Mouse (Mus musculus): ENCODE results near the gene Tbc1d8. TPM values are rescaled to one million over a fixed set of nuclear protein-coding genes. Genes with fewer than 3 reads are reported as not detected.

Tbc1d8 gene
- total and polyA plus RNA-seq, 3 experiments, result 5.2 to 6.3 (median 6.1) TPM

DNA sequence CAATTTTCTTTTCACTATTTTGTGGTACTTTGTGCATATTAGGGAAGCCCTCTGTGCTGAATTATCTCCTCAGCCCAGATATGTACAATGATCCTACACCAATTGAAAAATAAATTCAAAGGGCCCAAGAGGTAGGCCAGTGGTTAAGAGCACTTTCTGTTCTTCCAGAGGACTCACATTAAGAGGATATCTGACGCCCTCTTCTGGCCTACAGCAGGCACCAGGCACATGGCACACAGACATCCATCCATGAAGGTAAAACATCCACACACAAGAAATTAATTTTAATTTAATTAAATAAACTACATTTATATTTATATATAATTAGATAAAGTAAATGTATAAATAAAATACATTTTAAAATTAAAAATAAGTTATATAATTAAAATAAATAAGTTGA, 25.7 kb upstream of the Tbc1d8 start:
- no peaks in the 10 kb centered on the region for H3K27me3 ChIP-seq (ENCODE audit: control insufficient read depth, insufficient read depth, low read length)
- no peak overlapping the region for H3K9ac ChIP-seq (ENCODE audit: low read depth, low read length)
- H3K27ac ChIP-seq, result no peak overlapping the region
- H3K36me3 ChIP-seq (ENCODE audit: control insufficient read depth, insufficient read depth, low read length), result no peaks in the 10 kb centered on the region
- no peak for DNase-seq
- no peak overlapping the region for H3K4me3 ChIP-seq
- 9% methylated on average over 1 of the region's 1 CpGs for WGBS
- no peak for TF ChIP-seq POLR2A (IDR thresholded peaks at IDR 0.05; ENCODE audit: insufficient read depth, low read depth, low read length)
- peak; percentile 81 for TF ChIP-seq CTCF (IDR thresholded peaks at IDR 0.05)
- no peak for TF ChIP-seq EP300 (IDR thresholded peaks at IDR 0.05; ENCODE audit: insufficient read depth, low read depth, low read length)
- intact Hi-C loops (cut with DNase I), result loop anchor here (1.0 kb wide), 1 partner anchor 112 kb away; no protein-coding TSS in a partner anchor
- H3K79me2 ChIP-seq (replicated peaks; ENCODE audit: control insufficient read depth, insufficient read depth, low read length), result no peaks in the 10 kb centered on the region
- no peaks in the 10 kb centered on the region for H3K4me1 ChIP-seq (ENCODE audit: control insufficient read depth, insufficient read depth, low read length)

DNA sequence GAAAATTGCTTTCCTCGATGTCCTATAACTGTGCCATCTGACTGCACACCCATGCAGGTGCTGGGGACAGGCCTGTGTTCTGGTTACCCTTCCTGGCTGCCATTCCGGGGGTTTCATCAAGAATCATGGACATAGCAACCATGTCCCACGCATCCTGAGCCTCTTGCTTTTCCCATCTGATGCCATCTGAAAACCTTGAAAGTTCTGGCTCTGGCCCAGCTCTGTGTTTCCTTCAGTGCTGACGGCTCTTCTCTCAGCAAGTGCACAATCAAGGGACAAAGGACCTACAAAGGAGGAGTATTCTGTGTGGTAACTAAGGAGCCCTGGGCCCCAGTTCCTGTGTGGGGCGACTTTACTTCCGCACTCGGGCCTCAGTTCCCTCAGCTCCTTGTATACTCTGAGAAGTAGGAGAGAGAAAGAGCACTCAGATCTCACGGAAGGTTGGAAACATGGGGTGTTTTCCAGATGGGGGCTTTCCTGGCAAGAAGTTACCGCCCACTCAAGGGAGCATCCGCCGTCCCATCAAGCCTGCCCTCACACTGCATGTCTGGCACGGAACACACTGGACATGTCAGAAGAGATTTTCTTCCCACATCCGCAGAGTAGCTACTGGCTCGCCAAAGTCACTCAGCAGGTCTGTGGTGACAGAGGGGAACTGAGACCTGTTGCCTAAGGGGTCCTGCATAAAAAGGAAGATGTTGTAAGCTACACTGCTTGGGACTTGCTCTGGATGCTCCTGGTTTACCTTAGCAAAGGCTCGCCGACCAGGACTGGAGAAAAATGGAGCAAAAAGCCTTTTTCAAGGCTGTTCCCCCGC, 24.5 kb upstream of the Tbc1d8 start:
- intact Hi-C loops (cut with DNase I), result no loop called here
- Histone ChIP-seq H3K79me2 (replicated peaks; ENCODE audit: control insufficient read depth, insufficient read depth, low read length) (no peaks in the 10 kb centered on the region), H3K27ac (no peak overlapping the region), H3K27me3 (ENCODE audit: control insufficient read depth, insufficient read depth, low read length) (no peaks in the 10 kb centered on the region), H3K4me3 (no peak overlapping the region), H3K36me3 (ENCODE audit: control insufficient read depth, insufficient read depth, low read length) (no peaks in the 10 kb centered on the region), H3K9ac (ENCODE audit: low read depth, low read length) (no peak overlapping the region), H3K4me1 (ENCODE audit: control insufficient read depth, insufficient read depth, low read length) (no peaks in the 10 kb centered on the region)
- 70% methylated on average over 17 of the region's 17 CpGs for WGBS
- no peak for TF ChIP-seq POLR2A (IDR thresholded peaks at IDR 0.05; ENCODE audit: insufficient read depth, low read depth, low read length)
- no peak for TF ChIP-seq CTCF (IDR thresholded peaks at IDR 0.05)
- no peak for TF ChIP-seq EP300 (IDR thresholded peaks at IDR 0.05; ENCODE audit: insufficient read depth, low read depth, low read length)
- DNase-seq, result peak in 1 of 2 experiments; percentile 37

DNA sequence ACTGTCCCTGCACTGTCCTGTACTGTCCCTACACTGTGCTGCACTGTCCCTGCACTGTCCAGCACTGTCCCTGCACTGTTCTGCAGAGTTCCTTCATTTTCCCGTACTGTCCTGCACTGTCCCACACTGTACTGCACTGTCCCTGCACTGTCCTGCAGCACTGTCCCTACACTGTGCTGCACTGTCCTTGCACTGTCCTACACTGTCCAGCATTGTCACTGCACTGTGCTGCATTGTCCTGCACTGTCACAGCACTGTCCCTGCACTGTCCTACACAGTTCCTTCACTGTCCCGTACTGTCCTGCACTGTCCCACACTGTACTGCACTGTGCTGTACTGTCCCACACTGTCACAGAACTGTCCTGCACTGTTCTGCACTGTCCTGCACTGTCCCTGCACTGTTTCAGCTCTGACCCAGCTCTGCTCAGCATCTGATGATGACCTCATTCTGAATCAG, 21.0 kb upstream of the Tbc1d8 start:
- TF ChIP-seq CTCF (IDR thresholded peaks at IDR 0.05) (no peak), EP300 (IDR thresholded peaks at IDR 0.05; ENCODE audit: insufficient read depth, low read depth, low read length) (no peak), POLR2A (IDR thresholded peaks at IDR 0.05; ENCODE audit: insufficient read depth, low read depth, low read length) (no peak)
- intact Hi-C loops (cut with DNase I), result no loop called here
- H3K4me3 ChIP-seq, result no peak overlapping the region
- H3K9ac ChIP-seq (ENCODE audit: low read depth, low read length), result no peak overlapping the region
- 65% methylated on average over 2 of the region's 2 CpGs for WGBS
- no peak for DNase-seq
- H3K36me3 ChIP-seq (ENCODE audit: control insufficient read depth, insufficient read depth, low read length), result no peaks in the 10 kb centered on the region
- H3K79me2 ChIP-seq (replicated peaks; ENCODE audit: control insufficient read depth, insufficient read depth, low read length), result no peaks in the 10 kb centered on the region
- no peaks in the 10 kb centered on the region for H3K4me1 ChIP-seq (ENCODE audit: control insufficient read depth, insufficient read depth, low read length)
- H3K27me3 ChIP-seq (ENCODE audit: control insufficient read depth, insufficient read depth, low read length), result no peaks in the 10 kb centered on the region
- no peak overlapping the region for H3K27ac ChIP-seq

DNA sequence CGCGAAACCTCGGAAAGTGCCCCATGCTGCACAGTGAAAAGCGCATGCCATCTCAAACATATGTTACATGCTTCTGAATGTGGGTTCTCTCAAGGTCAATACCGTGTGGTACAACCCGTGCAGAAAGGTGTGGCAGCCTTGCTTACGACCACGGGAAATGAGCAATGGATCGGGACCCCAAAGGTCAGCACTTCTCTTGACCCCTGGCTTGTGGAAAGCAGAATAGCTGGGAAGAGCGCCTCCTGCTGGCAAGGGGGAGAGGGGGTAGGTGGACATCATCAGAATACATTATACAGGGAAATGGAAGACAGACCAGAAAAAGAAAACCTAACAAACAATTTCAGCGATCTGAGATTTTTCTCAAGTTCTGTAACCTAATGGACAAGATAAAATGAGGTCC, 19.2 kb upstream of the Tbc1d8 start:
- DNase-seq, result no peak
- H3K4me3 ChIP-seq, result no peak overlapping the region
- H3K79me2 ChIP-seq (replicated peaks; ENCODE audit: control insufficient read depth, insufficient read depth, low read length), result no peaks in the 10 kb centered on the region
- TF ChIP-seq CTCF (IDR thresholded peaks at IDR 0.05) (peak; percentile 47), POLR2A (IDR thresholded peaks at IDR 0.05; ENCODE audit: insufficient read depth, low read depth, low read length) (no peak)
- no peaks in the 10 kb centered on the region for H3K36me3 ChIP-seq (ENCODE audit: control insufficient read depth, insufficient read depth, low read length)
- H3K27me3 ChIP-seq (ENCODE audit: control insufficient read depth, insufficient read depth, low read length), result no peaks in the 10 kb centered on the region
- H3K27ac ChIP-seq, result no peak overlapping the region
- H3K9ac ChIP-seq (ENCODE audit: low read depth, low read length), result no peak overlapping the region
- H3K4me1 ChIP-seq (ENCODE audit: control insufficient read depth, insufficient read depth, low read length), result no peaks in the 10 kb centered on the region
- WGBS, result 80% methylated on average over 11 of the region's 11 CpGs
- intact Hi-C loops (cut with DNase I), result no loop called here

DNA sequence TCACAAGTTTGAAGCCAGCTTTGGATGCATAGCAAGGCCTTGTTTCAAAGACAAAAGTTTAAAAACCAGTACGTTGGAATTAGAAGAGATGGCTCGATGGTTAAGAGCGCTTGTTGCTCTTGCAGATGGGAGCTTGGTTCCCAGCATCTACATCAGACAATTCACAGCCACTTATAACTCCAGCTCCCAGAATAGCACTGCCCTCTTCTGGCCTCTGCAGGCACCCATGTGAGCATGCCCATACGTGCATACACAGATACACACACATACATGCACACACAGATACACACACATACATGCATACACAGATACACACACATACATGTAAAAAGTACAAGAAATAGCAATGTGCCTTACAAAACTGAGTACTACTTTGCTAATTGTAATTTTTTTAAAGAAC, 18.4 kb upstream of the Tbc1d8 start:
- TF ChIP-seq EP300 (IDR thresholded peaks at IDR 0.05; ENCODE audit: insufficient read depth, low read depth, low read length) (no peak), POLR2A (IDR thresholded peaks at IDR 0.05; ENCODE audit: insufficient read depth, low read depth, low read length) (no peak), CTCF (IDR thresholded peaks at IDR 0.05) (no peak)

DNA sequence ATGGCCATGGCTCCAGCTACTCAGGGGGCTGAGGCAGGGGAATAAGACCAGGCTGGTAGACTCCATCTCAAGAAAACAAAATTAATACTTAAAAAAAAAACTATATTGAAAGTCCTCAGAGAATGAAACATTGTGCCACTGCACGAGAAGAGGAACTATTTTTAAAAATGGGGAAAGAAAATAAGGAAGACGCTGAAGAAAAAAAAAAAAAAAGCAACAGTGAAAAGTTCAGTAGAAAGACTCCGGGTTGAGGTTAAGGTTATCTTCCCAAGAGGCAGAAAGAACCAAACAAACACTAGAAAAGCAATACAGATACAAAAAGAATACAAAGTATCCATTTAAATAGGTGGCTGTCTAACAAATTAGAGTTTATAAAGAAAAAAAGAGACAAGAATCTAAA, 15.1 kb upstream of the Tbc1d8 start:
- 49% methylated on average over 3 of the region's 3 CpGs for WGBS

More for the DNA sequence above, 18.4 kb upstream of the Tbc1d8 start:
- 93% methylated on average over 4 of the region's 4 CpGs for WGBS
- Histone ChIP-seq H3K4me3 (no peak overlapping the region), H3K79me2 (replicated peaks; ENCODE audit: control insufficient read depth, insufficient read depth, low read length) (no peaks in the 10 kb centered on the region), H3K27ac (no peak overlapping the region), H3K36me3 (ENCODE audit: control insufficient read depth, insufficient read depth, low read length) (no peaks in the 10 kb centered on the region), H3K4me1 (ENCODE audit: control insufficient read depth, insufficient read depth, low read length) (no peaks in the 10 kb centered on the region; the same call in 1 of the 2 replicates), H3K9ac (ENCODE audit: low read depth, low read length) (no peak overlapping the region), H3K27me3 (ENCODE audit: control insufficient read depth, insufficient read depth, low read length) (no peaks in the 10 kb centered on the region)
- intact Hi-C loops (cut with DNase I), result no loop called here
- DNase-seq, result no peak

More for the DNA sequence above, 15.1 kb upstream of the Tbc1d8 start:
- no peaks in the 10 kb centered on the region; the same call in 1 of the 2 replicates for H3K4me1 ChIP-seq (ENCODE audit: control insufficient read depth, insufficient read depth, low read length)
- no peak for DNase-seq
- H3K79me2 ChIP-seq (replicated peaks; ENCODE audit: control insufficient read depth, insufficient read depth, low read length), result no peaks in the 10 kb centered on the region
- no peak overlapping the region for H3K27ac ChIP-seq
- no peak overlapping the region for H3K9ac ChIP-seq (ENCODE audit: low read depth, low read length)
- no peaks in the 10 kb centered on the region for H3K27me3 ChIP-seq (ENCODE audit: control insufficient read depth, insufficient read depth, low read length)
- TF ChIP-seq EP300 (IDR thresholded peaks at IDR 0.05; ENCODE audit: insufficient read depth, low read depth, low read length) (no peak), POLR2A (IDR thresholded peaks at IDR 0.05; ENCODE audit: insufficient read depth, low read depth, low read length) (no peak), CTCF (IDR thresholded peaks at IDR 0.05) (no peak)
- H3K36me3 ChIP-seq (ENCODE audit: control insufficient read depth, insufficient read depth, low read length), result no peaks in the 10 kb centered on the region
- H3K4me3 ChIP-seq, result no peak overlapping the region
- intact Hi-C loops (cut with DNase I), result no loop called here

Measured in heart, adult 2 months (tissue).